Mouse (Mus musculus): ENCODE measurements around the gene Rtp4. TPM values are rescaled to one million over a fixed set of nuclear protein-coding genes. Genes with fewer than 3 reads are reported as not detected.

Gene Rtp4
- polyA plus RNA-seq, 1 experiment: 2.7 TPM

DNA sequence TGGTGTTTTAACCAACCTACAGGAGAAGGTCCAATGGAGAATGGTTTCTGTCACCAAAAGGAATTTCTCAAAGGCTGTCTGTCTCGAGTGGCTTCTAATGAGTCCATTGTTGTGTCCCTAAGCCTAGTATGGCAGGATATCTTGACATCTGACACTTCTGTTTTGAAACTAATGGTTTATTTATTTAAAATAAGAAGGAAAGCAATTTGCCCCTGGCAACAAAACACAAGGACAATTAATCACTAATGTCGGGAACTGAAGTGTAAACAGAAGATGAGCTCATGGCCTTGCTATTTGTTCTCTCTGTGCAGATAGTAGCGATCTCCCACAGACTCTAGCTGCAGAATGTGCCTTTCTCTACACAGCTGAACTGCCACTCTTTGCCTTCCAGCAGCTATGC, 22.7 kb upstream of the Rtp4 start:
- no peak for TF ChIP-seq CTCF (IDR thresholded peaks at IDR 0.05; ENCODE audit: borderline replicate concordance, extremely low read depth, insufficient read depth, insufficient read length)
- TF ChIP-seq POLR2A (IDR thresholded peaks at IDR 0.05; ENCODE audit: borderline replicate concordance, extremely low read depth, insufficient read depth, insufficient read length, poor library complexity, severe bottlenecking): no peak
- DNase-seq (ENCODE audit: low read depth): peak; percentile 68

DNA sequence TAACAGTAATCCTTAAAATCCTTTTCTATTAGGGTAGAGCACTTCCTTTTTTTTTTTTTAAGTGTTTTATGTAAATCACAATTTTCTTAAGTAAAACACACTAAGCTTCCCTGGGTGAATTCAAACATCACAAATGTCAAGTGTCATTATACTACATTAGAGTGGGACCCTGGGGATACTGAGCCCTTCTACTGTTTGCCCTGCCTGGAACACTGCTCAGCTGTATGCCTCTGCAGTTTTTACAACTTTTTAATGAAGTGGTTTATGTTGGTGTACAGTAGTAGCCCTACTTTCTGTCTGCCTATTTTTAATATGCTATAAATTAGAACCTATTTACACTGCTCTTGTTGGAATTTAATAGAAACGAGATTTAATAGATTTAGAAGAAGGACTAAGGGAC, 22.2 kb upstream of the Rtp4 start:
- no peak for TF ChIP-seq CTCF (IDR thresholded peaks at IDR 0.05; ENCODE audit: borderline replicate concordance, extremely low read depth, insufficient read depth, insufficient read length)
- no peak for TF ChIP-seq POLR2A (IDR thresholded peaks at IDR 0.05; ENCODE audit: borderline replicate concordance, extremely low read depth, insufficient read depth, insufficient read length, poor library complexity, severe bottlenecking)
- DNase-seq (ENCODE audit: low read depth): no peak

DNA sequence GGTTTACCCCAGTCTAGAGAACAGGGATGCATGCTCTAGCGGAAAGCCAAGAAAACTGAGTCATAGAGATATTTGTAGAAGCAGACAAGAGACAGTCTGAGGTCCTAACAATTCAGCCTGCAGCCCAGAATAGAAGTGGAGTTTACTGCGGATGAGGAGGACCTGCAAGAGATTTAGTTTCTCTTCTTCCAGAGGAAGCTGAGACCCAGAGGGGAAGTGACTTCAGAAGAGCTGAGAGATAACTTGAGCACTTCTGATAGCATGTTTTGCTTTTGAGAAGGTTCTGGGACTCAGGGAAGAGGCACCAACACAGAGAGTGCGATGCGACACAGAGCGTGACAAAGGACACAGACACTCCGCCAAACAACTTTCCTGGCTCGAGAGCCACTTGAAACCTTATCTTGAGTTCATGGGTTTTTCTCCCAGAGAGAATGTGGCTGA, 21.4 kb upstream of the Rtp4 start:
- TF ChIP-seq CTCF (IDR thresholded peaks at IDR 0.05; ENCODE audit: borderline replicate concordance, extremely low read depth, insufficient read depth, insufficient read length): no peak
- TF ChIP-seq POLR2A (IDR thresholded peaks at IDR 0.05; ENCODE audit: borderline replicate concordance, extremely low read depth, insufficient read depth, insufficient read length, poor library complexity, severe bottlenecking): no peak
- DNase-seq (ENCODE audit: low read depth): no peak

DNA sequence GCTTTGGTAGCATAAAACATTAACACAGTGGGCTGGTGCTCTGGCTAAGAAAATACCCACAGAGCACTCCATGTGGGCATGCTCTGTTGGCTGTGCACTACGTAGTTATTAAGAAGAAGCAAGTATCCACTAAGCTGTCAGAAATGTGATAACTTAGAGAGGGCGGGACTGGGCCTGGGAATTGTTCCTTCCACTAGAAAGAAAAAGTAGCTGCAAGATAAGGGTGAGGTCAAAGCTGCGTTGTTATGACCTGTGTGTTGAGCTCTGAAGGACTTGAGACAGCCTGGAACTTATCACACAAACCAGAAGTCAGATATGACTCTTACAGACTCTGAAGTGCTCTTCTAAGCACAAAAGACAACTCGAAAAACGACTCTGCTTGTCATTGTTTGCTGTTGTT, 19.5 kb upstream of the Rtp4 start:
- TF ChIP-seq POLR2A (IDR thresholded peaks at IDR 0.05; ENCODE audit: borderline replicate concordance, extremely low read depth, insufficient read depth, insufficient read length, poor library complexity, severe bottlenecking): no peak
- TF ChIP-seq CTCF (IDR thresholded peaks at IDR 0.05; ENCODE audit: borderline replicate concordance, extremely low read depth, insufficient read depth, insufficient read length): no peak
- no peak for DNase-seq (ENCODE audit: low read depth)

DNA sequence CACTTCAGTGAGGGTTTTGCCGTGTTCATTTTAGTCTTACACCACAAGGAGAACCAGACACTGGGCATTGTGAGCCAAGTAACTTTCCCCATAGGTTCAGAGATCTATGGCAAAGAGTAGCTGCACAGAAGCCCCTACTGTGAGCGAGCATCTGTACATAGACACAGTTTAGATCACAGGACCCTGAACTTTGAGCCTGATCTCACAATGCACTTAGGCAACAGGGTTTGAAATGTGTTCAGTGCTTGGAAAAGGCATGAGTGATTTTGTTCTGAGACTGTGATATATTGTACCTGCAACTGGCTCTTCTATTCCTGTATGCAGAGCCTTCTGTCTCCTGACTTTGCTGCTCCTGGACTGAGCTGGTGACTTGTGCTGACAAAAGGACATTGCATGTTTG, 18.8 kb upstream of the Rtp4 start:
- no peak for TF ChIP-seq CTCF (IDR thresholded peaks at IDR 0.05; ENCODE audit: borderline replicate concordance, extremely low read depth, insufficient read depth, insufficient read length)
- no peak for TF ChIP-seq POLR2A (IDR thresholded peaks at IDR 0.05; ENCODE audit: borderline replicate concordance, extremely low read depth, insufficient read depth, insufficient read length, poor library complexity, severe bottlenecking)
- no peak for DNase-seq (ENCODE audit: low read depth)

DNA sequence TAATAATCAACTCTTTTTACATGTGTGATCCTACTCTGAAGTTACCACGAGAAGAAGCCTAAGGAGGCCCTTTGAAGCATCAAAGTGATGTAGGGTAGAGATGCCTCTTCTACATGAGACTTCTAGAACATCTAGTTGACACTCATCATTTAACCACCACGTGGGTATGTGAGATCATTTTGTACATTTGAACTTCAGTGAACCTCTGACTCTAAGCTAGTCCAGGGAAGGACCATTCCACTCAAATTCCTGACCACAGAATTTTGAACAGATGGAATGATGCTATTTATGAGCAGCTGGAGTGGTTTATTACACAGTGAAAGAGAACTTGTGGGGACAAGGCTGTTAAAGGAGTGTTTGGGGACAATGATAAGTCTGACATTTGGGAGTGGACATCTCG, 17.6 kb upstream of the Rtp4 start:
- DNase-seq (ENCODE audit: low read depth): no peak

DNA sequence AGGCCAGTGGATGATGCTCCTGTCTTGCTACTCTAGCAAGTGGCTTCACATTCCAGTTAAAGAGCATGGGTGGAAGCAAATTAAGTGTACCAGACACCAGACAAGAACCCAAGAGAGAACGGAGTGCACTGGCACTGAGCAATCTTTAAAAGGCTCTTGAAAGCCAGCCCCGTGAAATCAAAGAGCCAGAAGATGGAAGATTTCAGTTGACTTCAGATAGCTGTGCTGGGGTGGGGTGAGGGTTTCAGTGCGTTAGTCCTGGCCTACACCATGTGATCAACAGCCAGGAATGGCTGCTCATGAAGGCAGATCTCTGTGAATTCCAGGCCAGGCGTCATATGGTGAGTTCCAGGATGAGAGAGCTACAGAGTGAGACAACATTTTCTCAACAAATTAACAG, 16.7 kb upstream of the Rtp4 start:
- TF ChIP-seq CTCF (IDR thresholded peaks at IDR 0.05; ENCODE audit: borderline replicate concordance, extremely low read depth, insufficient read depth, insufficient read length) (no peak), POLR2A (IDR thresholded peaks at IDR 0.05; ENCODE audit: borderline replicate concordance, extremely low read depth, insufficient read depth, insufficient read length, poor library complexity, severe bottlenecking) (no peak)
- no peak for DNase-seq (ENCODE audit: low read depth)

More for the DNA sequence above, 17.6 kb upstream of the Rtp4 start:
- no peak for TF ChIP-seq POLR2A (IDR thresholded peaks at IDR 0.05; ENCODE audit: borderline replicate concordance, extremely low read depth, insufficient read depth, insufficient read length, poor library complexity, severe bottlenecking)
- no peak for TF ChIP-seq CTCF (IDR thresholded peaks at IDR 0.05; ENCODE audit: borderline replicate concordance, extremely low read depth, insufficient read depth, insufficient read length)

DNA sequence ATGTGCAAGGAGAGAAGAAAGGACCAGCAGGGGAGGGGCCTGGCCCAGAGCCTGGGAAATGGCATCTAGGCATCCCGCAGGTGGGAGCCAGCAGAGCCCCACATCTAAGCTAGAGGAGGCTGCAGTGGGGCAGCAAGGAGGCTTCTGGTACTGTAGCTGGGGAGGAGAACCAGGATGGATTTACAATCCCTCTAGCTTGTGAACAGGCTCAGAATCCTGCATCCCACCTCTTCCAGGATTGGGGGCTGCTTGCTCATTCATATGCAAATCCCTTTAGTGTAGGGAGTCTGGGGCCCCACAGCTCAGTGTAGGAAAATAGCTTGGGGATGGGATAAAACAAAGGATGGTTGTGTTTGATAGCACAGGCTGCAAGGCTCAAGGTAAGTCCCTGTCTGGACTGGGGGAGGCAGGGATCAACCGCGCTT, 15.8 kb upstream of the Rtp4 start:
- DNase-seq (ENCODE audit: low read depth): peak; percentile 93
- TF ChIP-seq POLR2A (IDR thresholded peaks at IDR 0.05; ENCODE audit: borderline replicate concordance, extremely low read depth, insufficient read depth, insufficient read length, poor library complexity, severe bottlenecking) (no peak), CTCF (IDR thresholded peaks at IDR 0.05; ENCODE audit: borderline replicate concordance, extremely low read depth, insufficient read depth, insufficient read length) (no peak)

DNA sequence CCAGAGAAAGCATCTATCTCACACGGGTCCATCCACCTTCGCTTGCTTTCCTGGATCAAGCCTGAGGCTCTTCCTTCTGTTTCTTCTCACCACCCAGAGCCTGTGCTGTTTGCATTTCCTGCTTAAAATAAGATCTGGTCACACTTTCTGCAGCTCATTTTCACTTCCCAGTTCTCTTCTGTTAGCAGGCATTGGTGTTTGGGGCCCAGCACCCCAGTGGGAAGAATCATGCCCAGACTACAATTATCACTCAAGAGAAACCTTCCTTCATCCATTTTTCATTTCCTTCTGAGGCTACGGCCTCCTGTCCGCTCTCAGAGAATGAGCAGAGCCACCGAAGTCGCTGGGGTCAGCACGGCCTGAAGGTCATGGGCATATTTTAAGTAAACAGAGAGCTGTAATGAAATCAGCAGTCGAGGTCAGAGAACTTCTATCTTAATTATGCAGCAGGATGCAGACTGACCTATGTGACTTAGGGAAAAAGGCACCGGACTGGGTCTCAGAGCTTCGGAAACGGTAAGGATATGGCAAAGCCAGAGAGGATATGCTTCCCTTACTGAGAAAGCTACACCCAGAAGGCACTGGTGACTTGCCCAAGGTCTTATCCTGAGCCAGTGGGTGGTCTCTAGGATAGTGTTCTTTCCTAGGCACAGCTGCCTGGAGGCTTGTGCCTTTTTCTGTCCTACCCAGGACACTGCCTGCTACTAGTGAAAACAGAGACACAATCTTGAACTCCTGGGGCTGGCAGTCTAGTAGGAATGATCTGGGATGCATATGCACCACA, 14.0 kb upstream of the Rtp4 start:
- TF ChIP-seq POLR2A (IDR thresholded peaks at IDR 0.05; ENCODE audit: borderline replicate concordance, extremely low read depth, insufficient read depth, insufficient read length, poor library complexity, severe bottlenecking) (no peak), CTCF (IDR thresholded peaks at IDR 0.05; ENCODE audit: borderline replicate concordance, extremely low read depth, insufficient read depth, insufficient read length) (no peak)
- peak; percentile 17 for DNase-seq (ENCODE audit: low read depth)

DNA sequence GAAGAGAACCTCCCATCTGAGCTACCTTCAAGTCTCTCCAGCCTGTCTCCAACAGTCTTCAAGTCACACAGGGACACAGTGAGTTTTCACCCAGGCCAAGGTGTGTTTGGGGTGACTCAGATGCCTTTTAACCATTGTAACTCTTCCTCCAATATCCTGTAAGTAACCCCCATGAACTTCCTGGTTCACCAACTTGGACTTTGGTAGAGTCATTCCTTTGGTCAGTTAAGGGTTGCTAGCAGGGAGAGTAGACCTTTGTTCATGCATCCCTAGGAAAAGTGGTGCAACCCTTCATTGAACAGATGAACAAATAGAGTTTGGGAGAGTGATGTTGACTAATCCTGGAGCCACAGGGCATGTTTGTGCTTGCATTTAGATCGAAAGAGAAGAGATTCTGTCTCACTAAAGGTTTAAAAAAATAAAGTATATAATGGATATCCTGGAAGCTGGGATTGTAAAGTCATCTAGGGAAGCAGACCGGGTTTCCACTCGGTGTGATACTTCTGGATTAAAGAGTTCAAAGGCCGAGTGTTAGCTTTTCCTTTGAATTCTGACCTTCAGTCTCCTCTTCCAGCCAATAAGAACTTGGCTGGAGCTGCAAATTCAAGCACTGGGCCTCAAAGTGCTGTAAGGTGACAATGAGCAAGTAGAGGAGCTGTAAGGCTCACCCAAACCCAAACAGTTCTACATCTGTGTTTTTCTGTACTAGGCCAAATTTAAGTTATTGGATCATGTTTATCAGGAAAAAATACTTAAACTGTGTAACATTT, 8.7 kb upstream of the Rtp4 start:
- TF ChIP-seq POLR2A (IDR thresholded peaks at IDR 0.05; ENCODE audit: borderline replicate concordance, extremely low read depth, insufficient read depth, insufficient read length, poor library complexity, severe bottlenecking) (no peak), CTCF (IDR thresholded peaks at IDR 0.05; ENCODE audit: borderline replicate concordance, extremely low read depth, insufficient read depth, insufficient read length) (no peak)
- DNase-seq (ENCODE audit: low read depth): no peak

DNA sequence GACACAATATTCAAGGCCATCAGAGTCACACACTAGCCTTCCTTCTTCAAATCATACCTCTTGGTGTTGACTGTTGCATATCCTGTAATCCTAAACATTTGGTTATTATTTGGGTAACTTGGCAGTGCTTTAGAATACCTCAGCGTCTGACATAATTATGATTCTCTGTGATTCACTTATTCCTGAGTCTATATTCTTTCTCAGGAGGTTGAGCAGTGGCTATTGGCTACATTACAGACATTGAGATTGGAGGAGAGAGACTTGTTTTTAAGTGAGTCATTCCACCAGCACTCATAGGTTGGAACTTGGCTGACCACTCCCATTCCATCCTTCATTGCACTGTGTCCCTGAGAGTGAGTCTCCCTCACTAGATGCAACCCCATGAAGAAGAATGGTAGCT, 6.7 kb upstream of the Rtp4 start:
- TF ChIP-seq POLR2A (IDR thresholded peaks at IDR 0.05; ENCODE audit: borderline replicate concordance, extremely low read depth, insufficient read depth, insufficient read length, poor library complexity, severe bottlenecking) (no peak), CTCF (IDR thresholded peaks at IDR 0.05; ENCODE audit: borderline replicate concordance, extremely low read depth, insufficient read depth, insufficient read length) (no peak)
- no peak for DNase-seq (ENCODE audit: low read depth)
